Mouse (Mus musculus): ENCODE measurements around the gene Il17d.
A peak's percentile ranks its signal among the peaks of the same experiment; 100 is the strongest.

GRCm38 (mm10) chr14:57524671-57525387 lies at the start of gene Il17d:
- TF ChIP-seq CTCF (IDR thresholded peaks at IDR 0.05; ENCODE audit: borderline replicate concordance, extremely low read depth, insufficient read depth, insufficient read length) (no peak), POLR2A (IDR thresholded peaks at IDR 0.05; ENCODE audit: borderline replicate concordance, extremely low read depth, insufficient read depth, insufficient read length, poor library complexity, severe bottlenecking) (0 out of 2 replicates have a peak, but pooled peaks have one; percentile 26)

Measured in brain, embryonic 14.5 days (tissue).